Mouse (Mus musculus) liver, embryonic 16.5 days (tissue): Measurements from ENCODE around the gene Rbfox2. TPM values are rescaled to one million over a fixed set of nuclear protein-coding genes. Genes with fewer than 3 reads are reported as not detected.
A peak's percentile ranks its signal among the peaks of the same experiment; 100 is the strongest.

ENCODE experiments used
- ATAC-seq: fragments of 200-750 bp; cut with Nextera tagmentation; 2 replicates; pipeline ENCODE4 v1.8.0; 2017; ENCODE audit warnings: low read depth, mild to moderate bottlenecking, moderate number of reproducible peaks, moderate library complexity
- H3K27ac ChIP-seq: fragments of 300-500 bp; sonication (generic); 2 replicates; pipeline ENCODE4 v1.5.1; 2014; ENCODE audit warnings: mild to moderate bottlenecking, low read length
- H3K27me3 ChIP-seq: fragments of 300-500 bp; sonication (generic); 2 replicates; pipeline ENCODE4 v1.6.1; 2014; ENCODE audit warnings: low read depth, low read length, mixed read lengths; ENCODE audit not compliant: control insufficient read depth, insufficient read depth
- H3K36me3 ChIP-seq: fragments of 300-500 bp; sonication (generic); 2 replicates; pipeline ENCODE4 v1.6.1; 2014; ENCODE audit warnings: mild to moderate bottlenecking; ENCODE audit not compliant: control insufficient read depth, insufficient read depth
- H3K4me1 ChIP-seq: fragments of 300-500 bp; sonication (generic); 2 replicates; pipeline ENCODE4 v1.6.1; 2014; ENCODE audit warnings: low read depth, low read length, mixed read lengths; ENCODE audit not compliant: control insufficient read depth
- H3K4me2 ChIP-seq: fragments of 300-500 bp; sonication (generic); 2 replicates; pipeline ENCODE4 v1.6.1; 2014; ENCODE audit warnings: low read depth, low read length, mixed read lengths
- H3K4me3 ChIP-seq: fragments of 300-500 bp; sonication (generic); 2 replicates; pipeline ENCODE4 v1.5.1; 2014; ENCODE audit warnings: low read depth, mild to moderate bottlenecking, low read length
- H3K9ac ChIP-seq: fragments of 300-500 bp; sonication (generic); 2 replicates; pipeline ENCODE4 v1.6.1; 2014; ENCODE audit warnings: low read depth, low read length
- H3K9me3 ChIP-seq: fragments of 300-500 bp; sonication (generic); replicated peaks from 2 replicates; pipeline ENCODE4 v1.6.1; 2016; ENCODE audit warnings: low read length; ENCODE audit not compliant: control insufficient read depth
- WGBS: fragments of 180-500 bp; shearing (Covaris S2); extraction: QIAGEN DNeasy Blood & Tissue Kit; methylation state at CpG from one replicate; pipeline ENCODE4 v1.1.7; 2014; ENCODE audit not compliant: insufficient replicate concordance; 5-methylcytosine and 5-hydroxymethylcytosine counted together
- polyA plus RNA-seq: library from polyadenylated mRNA; unstranded; fragments of >200 nt; fragmentation: Nextera tagmentation; extraction: Ambion mirVana; gene quantifications from 2 replicates; pipeline ENCODE4 v1.2.1, GENCODE M21; 2015

The Rbfox2 gene
- polyA plus RNA-seq, 1 experiment from 2014 or later = 12.7 TPM

DNA sequence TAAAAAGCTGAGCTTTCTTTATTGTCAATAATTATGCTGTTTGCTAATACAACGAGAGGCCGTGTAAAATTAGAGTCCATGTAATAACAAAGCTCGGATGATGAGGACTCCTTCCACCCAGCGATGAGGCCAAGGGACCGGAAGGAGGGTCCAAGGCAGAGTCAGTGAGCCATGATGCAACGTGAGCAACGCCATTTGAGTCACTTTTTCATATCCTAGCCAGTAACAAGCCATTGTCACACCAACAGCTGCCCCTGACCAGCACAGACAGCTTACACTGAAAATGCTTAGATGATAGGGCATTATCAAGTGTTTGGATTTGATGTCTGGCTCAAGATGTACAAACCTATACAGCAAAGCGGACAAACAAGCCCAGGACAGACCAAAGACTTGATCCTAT is 155.6 kb downstream of the Rbfox2 start:
- Histone ChIP-seq H3K4me1 (no peaks in the 10 kb centered on the region; the same call in none of the 2 replicates), H3K27me3 (no peaks in the 10 kb centered on the region), H3K9me3 (no peaks in the 10 kb centered on the region), H3K36me3 (no peaks in the 10 kb centered on the region), H3K4me2 (peak overlapping the region; percentile 41), H3K4me3 (peak overlapping the region; percentile 20; the same call in 1 of the 2 replicates), H3K27ac (peak overlapping the region; percentile 56; the same call in 1 of the 2 replicates), H3K9ac (0 out of 2 replicates have a peak overlapping the region, but pooled peaks have one; percentile 9)
- no peak for ATAC-seq
- WGBS = 56% methylated on average over 8 of the region's 8 CpGs

GRCm38 (mm10) chr15:77150424-77150841 is 156.4 kb downstream of the Rbfox2 start:
- ATAC-seq = no peak
- Histone ChIP-seq H3K4me2 (peak overlapping the region; percentile 44), H3K36me3 (no peaks in the 10 kb centered on the region), H3K27ac (peak overlapping the region; percentile 30), H3K4me1 (no peaks in the 10 kb centered on the region; the same call in none of the 2 replicates), H3K4me3 (peak overlapping the region; percentile 7), H3K27me3 (no peaks in the 10 kb centered on the region), H3K9me3 (no peaks in the 10 kb centered on the region), H3K9ac (peak overlapping the region; percentile 47; the same call in 1 of the 2 replicates)
- 56% methylated on average over 3 of the region's 3 CpGs for WGBS

DNA sequence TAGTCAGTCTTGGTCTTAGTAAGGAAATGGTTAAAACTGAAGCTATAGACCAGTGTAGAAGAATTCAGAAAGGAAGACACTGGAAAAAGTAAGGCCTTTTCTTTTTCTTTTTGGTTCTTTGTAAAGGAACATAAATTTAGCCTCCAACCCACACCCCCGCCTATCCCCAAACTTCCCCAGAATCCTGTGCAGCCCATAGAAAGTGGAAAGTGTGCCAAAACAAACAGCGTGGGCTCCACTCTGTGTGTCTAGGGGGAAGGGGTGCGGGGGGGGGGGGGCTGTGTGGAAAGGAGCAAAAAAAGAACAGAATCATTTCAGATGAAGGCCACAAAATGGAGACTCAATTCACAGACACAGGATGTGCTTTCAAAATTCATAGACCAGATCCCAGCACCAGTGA is 156.8 kb downstream of the Rbfox2 start:
- H3K27me3 ChIP-seq = no peaks in the 10 kb centered on the region
- 28% methylated on average over 3 of the region's 3 CpGs for WGBS
- peak overlapping the region; percentile 30 for H3K27ac ChIP-seq
- H3K4me1 ChIP-seq = no peaks in the 10 kb centered on the region; the same call in none of the 2 replicates
- ATAC-seq = peak; percentile 57; the same call in 1 of the 2 replicates
- no peak overlapping the region for H3K9ac ChIP-seq
- peak overlapping the region; percentile 7; the same call in 1 of the 2 replicates for H3K4me3 ChIP-seq
- peak overlapping the region; percentile 44 for H3K4me2 ChIP-seq
- H3K36me3 ChIP-seq = no peaks in the 10 kb centered on the region
- H3K9me3 ChIP-seq = no peaks in the 10 kb centered on the region

- no peak overlapping the region for H3K4me3 ChIP-seq
- H3K9ac ChIP-seq = no peak overlapping the region
- peak overlapping the region; percentile 28; the same call in 1 of the 2 replicates for H3K4me2 ChIP-seq
- no peaks in the 10 kb centered on the region for H3K9me3 ChIP-seq
- no peak for ATAC-seq
- no peaks in the 10 kb centered on the region; the same call in none of the 2 replicates for H3K4me1 ChIP-seq
- peak overlapping the region; percentile 18; the same call in 1 of the 2 replicates for H3K27ac ChIP-seq
- 21% methylated on average over 3 of the region's 3 CpGs for WGBS
- H3K27me3 ChIP-seq = no peaks in the 10 kb centered on the region
- H3K36me3 ChIP-seq = no peaks in the 10 kb centered on the region
Measured at GRCm38 (mm10) chr15:77149551-77149950, 157.3 kb downstream of the Rbfox2 start.

- WGBS = 65% methylated on average over 4 of the region's 4 CpGs
Measured at GRCm38 (mm10) chr15:77146942-77147341, 159.9 kb downstream of the Rbfox2 start.

GRCm38 (mm10) chr15:77144960-77145359 is 161.8 kb downstream of the Rbfox2 start:
- Histone ChIP-seq H3K27ac (no peak overlapping the region), H3K4me3 (no peak overlapping the region), H3K9me3 (no peaks in the 10 kb centered on the region), H3K4me2 (no peak overlapping the region), H3K27me3 (no peaks in the 10 kb centered on the region), H3K9ac (no peak overlapping the region), H3K36me3 (no peaks in the 10 kb centered on the region), H3K4me1 (peaks cover 3% of the 10 kb centered on the region)
- ATAC-seq = no peak
- 73% methylated on average over 1 of the region's 1 CpGs for WGBS

More at GRCm38 (mm10) chr15:77146942-77147341, 159.9 kb downstream of the Rbfox2 start:
- no peak overlapping the region for H3K4me2 ChIP-seq
- no peak for ATAC-seq
- H3K4me3 ChIP-seq = no peak overlapping the region
- no peaks in the 10 kb centered on the region; the same call in none of the 2 replicates for H3K4me1 ChIP-seq
- no peak overlapping the region for H3K9ac ChIP-seq
- no peaks in the 10 kb centered on the region for H3K27me3 ChIP-seq
- H3K9me3 ChIP-seq = no peaks in the 10 kb centered on the region
- H3K36me3 ChIP-seq = no peaks in the 10 kb centered on the region
- no peak overlapping the region for H3K27ac ChIP-seq

DNA sequence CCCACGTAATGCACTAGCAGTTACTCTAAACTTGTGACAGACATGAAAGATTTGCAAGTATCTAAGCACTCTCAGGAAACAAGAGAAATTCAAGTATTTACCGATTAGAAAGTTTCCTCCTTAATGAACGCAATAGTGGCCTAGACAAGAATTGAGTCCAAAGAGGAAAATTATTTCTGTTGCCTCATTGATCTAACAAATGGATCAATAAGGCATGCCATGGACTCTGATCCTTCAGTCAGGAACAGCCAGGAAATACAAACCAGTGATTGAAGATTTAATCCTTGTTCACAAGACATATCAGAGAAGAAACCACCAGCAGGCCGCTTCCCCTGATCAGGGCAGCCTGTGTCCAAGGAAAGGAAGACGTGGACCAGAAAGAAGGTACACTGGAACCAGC is 164.0 kb downstream of the Rbfox2 start:
- no peaks in the 10 kb centered on the region for H3K36me3 ChIP-seq
- 0 out of 2 replicates have a peak overlapping the region, but pooled peaks have one; percentile 9 for H3K4me2 ChIP-seq
- peak overlapping the region; percentile 44 for H3K27ac ChIP-seq
- H3K27me3 ChIP-seq = no peaks in the 10 kb centered on the region
- WGBS = 62% methylated on average over 5 of the region's 5 CpGs
- H3K9me3 ChIP-seq = no peaks in the 10 kb centered on the region
- H3K4me1 ChIP-seq = peaks cover 3% of the 10 kb centered on the region; the same call in 1 of the 2 replicates
- 0 out of 2 replicates have a peak, but pooled peaks have one; percentile 16 for ATAC-seq
- H3K4me3 ChIP-seq = no peak overlapping the region
- no peak overlapping the region for H3K9ac ChIP-seq

GRCm38 (mm10) chr15:77142352-77142751 is 164.5 kb downstream of the Rbfox2 start:
- Histone ChIP-seq H3K9ac (no peak overlapping the region), H3K27me3 (no peaks in the 10 kb centered on the region), H3K4me2 (0 out of 2 replicates have a peak overlapping the region, but pooled peaks have one; percentile 9), H3K9me3 (no peaks in the 10 kb centered on the region), H3K4me3 (no peak overlapping the region), H3K27ac (peak overlapping the region; percentile 25), H3K4me1 (peaks cover 3% of the 10 kb centered on the region; the same call in 1 of the 2 replicates), H3K36me3 (no peaks in the 10 kb centered on the region)
- ATAC-seq = peak; percentile 71
- WGBS = 60% methylated on average over 6 of the region's 6 CpGs

DNA sequence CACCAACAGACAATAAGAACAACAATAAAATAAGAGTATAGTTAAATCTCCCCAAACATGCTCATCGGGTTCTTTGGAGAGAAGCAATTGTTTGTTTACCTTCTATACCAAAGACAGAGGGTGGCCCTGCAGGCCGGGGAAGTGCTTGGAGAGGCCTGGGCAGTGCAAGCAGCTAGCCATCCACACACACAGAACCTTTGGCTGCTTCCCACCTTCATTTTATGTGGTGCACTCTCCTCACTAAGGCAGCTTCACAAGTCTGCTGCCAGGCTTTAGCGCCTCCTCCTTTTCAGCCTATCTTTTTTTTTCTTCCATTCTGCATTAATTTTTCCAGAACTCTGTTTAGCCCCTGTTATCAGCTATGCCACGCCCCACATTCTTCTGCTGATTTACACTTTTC is 165.1 kb downstream of the Rbfox2 start:
- no peaks in the 10 kb centered on the region for H3K9me3 ChIP-seq
- H3K4me2 ChIP-seq = no peak overlapping the region
- no peak for ATAC-seq
- H3K4me3 ChIP-seq = no peak overlapping the region
- H3K27ac ChIP-seq = peak overlapping the region; percentile 25; the same call in 1 of the 2 replicates
- WGBS = 42% methylated on average over 4 of the region's 4 CpGs
- no peak overlapping the region for H3K9ac ChIP-seq
- H3K27me3 ChIP-seq = no peaks in the 10 kb centered on the region
- H3K36me3 ChIP-seq = no peaks in the 10 kb centered on the region
- peaks cover 3% of the 10 kb centered on the region; the same call in 1 of the 2 replicates for H3K4me1 ChIP-seq
